Mouse (Mus musculus) gastrocnemius, adult 8-10 months (tissue): ENCODE measurements around the gene Dcaf8. TPM values are rescaled to one million over a fixed set of nuclear protein-coding genes. Genes with fewer than 3 reads are reported as not detected.
A peak's percentile ranks its signal among the peaks of the same experiment; 100 is the strongest.
"Not testable (repeated sequence)": the region's sequence is repeated elsewhere in the genome, so short reads cannot be mapped to it uniquely, and the experiment has no call there.

Experiments used
- DNase-seq, 2 experiments: peaks; one replicate each; pipeline ENCODE4 v3.0.0; 2022; ENCODE audit warnings: low spot score in 2 of 2
- total RNA-seq, 4 experiments: library from RNA; stranded (reverse); gene quantifications; 2 replicates each; pipeline ENCODE4 v1.2.4; 2022

Gene Dcaf8
- total RNA-seq, 4 experiments from 2014 or later: 197 to 219 (median 208) TPM

DNA sequence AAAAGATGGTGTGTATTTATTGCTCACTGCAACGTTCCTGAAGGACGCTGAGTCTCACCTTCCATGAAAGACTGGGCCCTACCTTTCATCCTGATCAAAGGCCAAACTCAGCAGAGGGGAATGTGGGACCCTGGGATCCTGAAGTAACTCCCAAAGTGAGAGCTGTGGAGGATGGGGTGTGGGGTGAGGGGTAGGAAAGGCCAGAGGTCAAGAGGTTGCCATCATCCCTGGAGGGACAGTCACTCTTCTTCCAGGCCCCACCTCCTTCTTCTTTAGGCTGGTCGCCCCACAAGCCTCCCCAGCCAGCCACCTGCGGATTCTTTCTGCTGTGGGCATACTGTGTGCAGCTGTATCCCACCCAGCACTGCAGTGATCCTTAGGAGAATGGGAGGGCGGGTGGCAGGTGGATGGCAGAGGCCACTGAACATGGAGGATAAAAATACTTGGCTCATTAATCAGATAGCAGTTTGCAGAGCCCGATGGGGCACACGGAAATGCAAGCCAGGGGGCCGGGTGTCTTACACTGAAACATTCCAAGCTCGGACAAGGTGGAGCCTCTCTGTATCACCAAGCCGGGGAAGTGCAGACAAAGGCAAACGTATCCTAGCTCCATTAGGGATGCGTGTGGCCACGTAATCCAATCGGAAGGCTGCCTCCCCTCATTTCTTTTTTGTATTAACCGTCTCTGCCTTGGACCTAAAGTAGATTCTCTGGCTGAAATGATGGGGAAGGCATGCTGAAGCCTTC is 70.5 kb downstream of the Dcaf8 start:
- peak; percentile 32 to 47 for DNase-seq

DNA sequence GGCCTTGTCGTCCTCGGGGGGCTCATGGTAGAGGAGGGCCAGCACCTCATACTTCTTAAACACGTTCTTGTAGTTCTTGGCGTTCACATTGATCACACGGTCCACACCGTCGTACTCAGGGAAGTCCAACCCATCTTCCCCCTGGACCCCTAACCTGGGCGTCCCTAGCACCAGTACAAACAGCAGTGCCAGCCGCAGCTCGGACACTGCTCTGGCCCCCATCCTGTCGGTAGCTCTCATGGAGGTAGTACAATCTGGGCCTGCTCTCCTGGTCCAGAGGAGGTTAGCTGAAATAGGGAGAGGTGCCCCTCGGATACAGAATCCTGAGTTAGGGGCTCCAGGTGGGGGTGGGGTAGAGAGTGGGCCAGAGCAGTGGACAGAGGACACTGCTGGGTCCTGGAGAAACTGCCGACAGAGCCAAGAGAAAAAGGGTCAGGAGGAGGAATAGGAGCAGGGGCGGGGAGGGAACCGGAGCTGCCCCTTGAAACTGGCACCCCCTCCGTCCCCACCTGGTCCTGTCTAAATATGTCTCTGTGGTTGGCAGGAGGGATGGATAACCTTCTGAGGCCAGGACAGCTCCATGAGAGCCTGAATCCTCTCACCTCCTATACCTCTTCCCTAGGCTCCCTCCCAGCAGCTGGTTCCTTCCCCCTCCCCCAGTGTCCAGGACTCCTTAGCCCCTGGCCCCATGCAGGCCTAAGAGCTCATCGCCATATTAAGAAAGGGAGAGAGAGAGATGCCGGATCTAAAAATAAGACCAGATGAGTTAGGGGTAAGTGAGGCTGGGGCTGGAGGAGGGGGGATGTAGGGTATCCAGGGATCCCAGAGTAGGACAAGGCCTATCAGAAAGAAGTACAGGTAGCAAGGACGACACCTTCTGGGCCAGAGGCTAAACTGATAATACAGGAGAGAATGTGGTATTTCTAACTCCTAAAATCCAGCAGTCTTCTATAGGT is 71.8 kb downstream of the Dcaf8 start, which contains the start of gene Casq1:
Gene Casq1, minus strand, starts transcription at position 418 of the 956 bp plus-strand sequence.
- DNase-seq: peak; percentile 70 to 80

DNA sequence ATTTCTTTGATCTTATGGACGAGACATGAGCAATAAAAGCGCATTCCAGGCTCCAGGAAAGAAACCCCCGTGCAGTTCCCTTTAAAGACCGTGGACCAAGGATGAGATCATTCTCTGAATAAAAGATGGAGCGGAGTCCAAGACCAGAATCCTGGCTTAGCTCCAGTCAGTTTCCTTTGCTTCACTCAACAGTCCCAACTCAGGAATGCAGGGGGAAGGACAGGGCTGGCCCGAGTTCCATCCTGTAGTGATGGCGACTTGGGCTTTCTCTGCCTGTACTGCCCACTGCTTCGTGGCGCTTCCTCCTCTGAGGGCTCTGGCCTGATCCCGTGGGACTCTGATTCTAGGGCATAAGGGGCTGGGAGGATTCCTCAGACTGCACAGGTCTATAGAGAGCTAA is 72.5 kb downstream of the Dcaf8 start:
- peak; percentile 80 to 82 for DNase-seq

DNA sequence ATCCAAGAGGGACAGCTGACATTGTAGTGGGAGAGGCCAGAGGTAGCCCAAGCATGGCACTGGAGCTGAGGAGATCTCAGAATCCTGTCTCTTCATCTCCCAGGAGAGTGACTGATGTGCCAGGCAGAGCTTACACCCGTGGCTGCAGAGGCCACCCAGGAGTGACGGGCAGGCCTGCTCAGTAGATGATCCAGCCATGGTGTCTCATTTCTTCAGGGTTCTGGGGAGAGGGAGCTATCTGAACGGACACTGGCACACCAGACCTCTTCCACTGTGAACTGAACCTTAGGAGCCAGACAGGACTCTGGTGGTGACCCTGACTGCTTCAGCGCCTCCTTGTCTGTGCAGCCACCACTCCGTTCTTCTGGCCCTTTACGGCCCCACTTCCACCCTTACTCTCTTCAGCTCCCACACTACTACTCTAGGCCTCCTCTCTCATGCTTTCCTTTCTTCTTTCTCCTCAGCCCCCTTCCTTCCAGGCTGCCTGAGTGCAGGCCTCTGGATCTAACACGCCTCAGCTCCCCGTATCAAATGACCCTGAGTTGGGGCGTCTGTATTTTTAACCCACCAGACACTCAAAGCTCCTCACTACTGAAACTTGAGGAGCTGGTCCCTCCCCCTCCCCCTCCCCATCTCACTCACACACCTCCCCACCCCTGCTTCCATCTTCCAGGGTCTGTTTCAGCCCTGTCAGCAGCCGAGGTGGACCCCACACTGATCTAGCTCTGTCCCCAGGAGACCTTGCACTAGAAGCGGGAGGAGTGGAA is 73.6 kb downstream of the Dcaf8 start:
- DNase-seq: peak; percentile 37 to 67

DNA sequence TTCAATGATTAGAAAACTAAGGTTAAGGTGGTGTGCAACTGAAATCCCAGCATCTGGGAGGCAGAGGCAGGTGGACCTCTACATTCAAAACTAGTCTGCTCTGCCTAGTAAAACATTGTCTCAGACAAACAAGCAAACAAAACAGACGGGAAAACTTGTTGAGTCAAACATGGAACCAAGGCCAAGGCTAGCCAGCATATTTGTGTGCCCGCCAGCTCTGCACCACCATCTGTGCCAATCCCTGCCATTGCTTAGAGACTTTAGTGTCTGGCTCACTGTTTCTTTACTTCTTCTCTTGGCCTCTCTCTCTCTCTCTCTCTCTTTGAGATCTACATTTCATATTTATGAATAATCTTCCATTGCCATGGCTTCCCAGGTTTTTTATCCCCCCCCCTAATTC is 80.3 kb downstream of the Dcaf8 start:
- no peak for DNase-seq

DNA sequence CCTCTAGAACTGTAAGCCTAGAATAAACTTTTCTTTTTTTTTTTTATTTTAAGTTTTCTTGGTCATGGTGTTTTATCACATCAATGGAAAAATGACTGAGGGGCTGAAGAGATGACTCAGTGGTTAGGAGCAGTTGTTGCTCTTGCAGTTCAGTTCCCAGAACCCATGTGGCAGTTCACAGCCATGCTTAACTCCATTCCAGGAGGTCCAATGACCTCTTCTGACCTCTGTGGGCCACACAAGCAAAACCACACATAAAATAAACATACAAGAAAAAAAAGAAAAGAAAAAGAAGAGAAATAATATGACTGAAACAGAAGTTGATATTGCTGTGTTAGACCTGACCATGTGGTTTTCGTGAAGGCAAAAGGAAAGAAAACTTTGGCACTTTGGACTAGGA is 81.3 kb downstream of the Dcaf8 start:
- DNase-seq: no peak

DNA sequence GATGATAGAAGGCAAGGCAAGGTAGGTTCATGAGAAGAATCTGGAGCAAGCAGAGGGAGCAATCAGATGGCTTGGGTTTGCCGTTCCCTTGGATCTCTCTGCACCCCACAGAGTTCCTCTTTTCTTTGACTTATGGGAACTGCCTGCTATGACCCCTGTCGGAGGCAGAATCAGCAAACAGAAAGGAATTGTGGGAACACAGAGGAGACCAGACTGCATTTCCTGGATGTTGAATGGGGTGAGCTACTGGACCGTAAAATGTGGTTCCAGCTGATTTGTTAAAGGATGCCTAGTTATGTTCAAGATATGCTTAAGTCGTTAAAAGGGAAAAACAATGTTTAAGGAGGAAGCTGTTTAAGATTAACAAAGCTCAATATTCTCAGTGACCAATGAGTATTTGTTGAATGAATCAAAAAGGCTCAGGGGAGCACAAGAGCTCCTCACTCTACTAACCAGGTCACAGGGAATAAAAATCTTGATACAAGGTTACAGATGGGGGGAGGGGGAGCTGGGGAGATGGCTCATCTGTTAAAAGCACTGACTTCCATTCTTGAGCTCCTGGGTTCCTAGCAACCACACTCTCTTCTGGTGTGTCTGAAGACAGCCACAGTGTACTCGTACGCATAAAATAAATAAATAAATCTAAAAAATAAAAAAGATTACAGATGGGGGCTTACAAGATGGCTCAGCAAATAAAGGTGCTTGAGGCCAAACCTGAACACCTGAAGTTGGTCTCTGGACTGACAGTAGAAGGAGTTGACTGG is 93.2 kb downstream of the Dcaf8 start:
- DNase-seq: no peak

DNA sequence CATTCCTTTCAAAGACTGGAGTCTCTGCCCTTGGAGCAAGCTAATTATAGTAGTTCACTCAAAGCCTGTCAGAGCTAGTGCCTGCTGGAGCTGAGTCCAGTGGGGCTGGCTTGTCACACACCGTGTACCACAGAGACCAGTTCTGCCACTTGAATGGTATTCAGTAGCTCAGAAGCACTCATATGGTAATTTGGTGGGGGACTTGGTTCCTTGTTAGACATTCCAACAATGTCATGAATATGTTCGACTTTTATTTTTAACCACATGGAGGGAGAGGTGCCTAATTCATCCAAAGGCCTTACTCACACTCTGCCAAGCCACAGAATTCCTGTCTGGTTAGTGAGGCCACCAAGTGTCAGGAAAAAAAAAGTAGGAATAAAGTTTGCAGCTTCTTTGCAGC is 94.5 kb downstream of the Dcaf8 start:
- peak; percentile 33 to 61 for DNase-seq

DNA sequence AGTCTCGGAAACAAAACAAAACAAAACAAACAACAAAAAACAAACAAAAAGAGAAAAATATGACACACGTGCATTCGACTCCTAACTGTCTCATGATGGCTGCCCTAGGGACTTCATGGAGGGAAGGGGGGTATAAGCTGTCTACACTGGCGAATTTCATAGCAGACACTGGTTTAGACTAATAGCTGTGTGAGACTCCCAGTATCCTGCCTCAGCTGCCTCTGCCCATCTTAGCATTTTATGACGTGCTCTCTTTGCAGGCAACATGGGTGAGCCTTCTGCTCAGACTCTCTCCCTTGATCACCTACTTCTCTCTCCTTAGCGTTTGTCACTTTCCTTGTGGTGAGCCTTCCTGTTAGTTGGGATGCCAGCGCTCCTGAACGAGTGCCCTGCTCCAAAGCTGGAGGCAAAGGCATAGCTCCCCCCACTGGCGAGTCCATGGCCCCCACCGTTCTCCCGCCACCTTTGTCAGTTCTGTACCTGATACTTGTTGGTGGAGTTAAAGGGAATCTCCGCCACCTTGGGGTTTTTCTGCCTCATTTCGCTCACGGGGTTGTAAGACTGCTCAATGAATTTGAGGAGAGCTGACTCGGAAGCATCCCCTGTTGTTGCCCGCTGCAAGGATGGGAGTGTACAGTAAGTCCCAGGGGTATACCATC is 95.8 kb downstream of the Dcaf8 start:
- peak; percentile 38 to 66 for DNase-seq

DNA sequence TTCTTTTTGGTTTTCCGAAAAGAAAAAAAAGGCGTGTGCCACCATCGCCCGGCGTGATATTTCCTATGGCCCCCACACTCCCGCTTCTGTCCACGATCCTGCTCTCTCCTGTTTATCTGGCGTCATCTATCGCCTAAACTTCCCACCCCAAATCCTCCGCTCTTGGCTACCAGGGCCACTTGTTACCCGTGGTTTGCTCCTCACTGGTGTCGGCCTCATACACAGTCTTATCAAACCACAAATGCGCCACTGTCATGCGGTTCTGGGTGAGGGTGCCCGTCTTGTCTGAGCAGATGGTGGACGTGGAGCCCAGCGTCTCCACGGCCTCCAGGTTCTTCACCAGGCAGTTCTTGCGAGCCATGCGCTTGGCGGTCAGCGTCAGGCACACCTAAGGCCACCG is 96.8 kb downstream of the Dcaf8 start:
- DNase-seq: not testable (repeated sequence)

Other genes with a start within 250 kb of the Dcaf8 start
- gene Slamf6, start 230.6 kb upstream of the Dcaf8 start, total RNA-seq: not detected
- 1 to 10 TPM in 1 of 4 experiments, under 1 TPM in 3; 0.75 to 1.4 (median 0.85) TPM for gene Vangl2, start 119.6 kb upstream of the Dcaf8 start, total RNA-seq
- gene Nhlh1, start 90.5 kb upstream of the Dcaf8 start, total RNA-seq: not detected
- 100 to 1,000 TPM in 1 of 4 experiments, 10 to 100 TPM in 3; 82.9 to 101 (median 85.3) TPM for gene Copa, start 65.6 kb upstream of the Dcaf8 start, total RNA-seq
- 10 to 100 TPM; 23.6 to 28.9 (median 24.8) TPM for gene Ncstn, start 65.3 kb upstream of the Dcaf8 start, total RNA-seq
- 10 to 100 TPM; 74.5 to 83.0 (median 76.6) TPM for gene Pex19, start 21.3 kb upstream of the Dcaf8 start, total RNA-seq
- 10 to 100 TPM; 15.6 to 23.8 (median 20.3) TPM for gene Pea15a, start 58.7 kb downstream of the Dcaf8 start, total RNA-seq
- 1,000 to 10,000 TPM; 2,216 to 3,193 (median 3,049) TPM for gene Casq1, start 71.8 kb downstream of the Dcaf8 start, total RNA-seq
- under 1 TPM; 0.11 to 0.44 (median 0.27) TPM for gene Atp1a4, start 110.3 kb downstream of the Dcaf8 start, total RNA-seq
- gene Igsf8, start 113.6 kb downstream of the Dcaf8 start, total RNA-seq: 10 to 100 TPM in 1 of 4 experiments, 1 to 10 TPM in 3; 7.3 to 10.5 (median 7.7) TPM
- 100 to 1,000 TPM; 819 to 944 (median 894) TPM for gene Atp1a2, start 150.0 kb downstream of the Dcaf8 start, total RNA-seq
- gene Kcnj9, start 181.2 kb downstream of the Dcaf8 start, total RNA-seq: not detected
- under 1 TPM in 2 of 4 experiments, not detected in 2; 0.04 to 0.05 TPM for gene Kcnj10, start 193.1 kb downstream of the Dcaf8 start, total RNA-seq
- gene Pigm, start 228.5 kb downstream of the Dcaf8 start, total RNA-seq: 1 to 10 TPM; 3.2 to 3.4 (median 3.2) TPM